Mouse (Mus musculus) activated CD4-positive, CD25-positive, alpha-beta regulatory T cell (primary cell): ENCODE results near the gene Smco1. TPM values are rescaled to one million over a fixed set of nuclear protein-coding genes. Genes with fewer than 3 reads are reported as not detected.

Experiments
- polyA plus RNA-seq, 2 experiments: library from polyadenylated mRNA; unstranded; fragments of 100-300 nt; shearing (Covaris generic); gene quantifications; one replicate each; pipeline ENCODE4 v1.2.1; 2017

The Smco1 gene
- under 1 TPM in 1 of 2 experiments, not detected in 1; 0.44 TPM for polyA plus RNA-seq

DNA sequence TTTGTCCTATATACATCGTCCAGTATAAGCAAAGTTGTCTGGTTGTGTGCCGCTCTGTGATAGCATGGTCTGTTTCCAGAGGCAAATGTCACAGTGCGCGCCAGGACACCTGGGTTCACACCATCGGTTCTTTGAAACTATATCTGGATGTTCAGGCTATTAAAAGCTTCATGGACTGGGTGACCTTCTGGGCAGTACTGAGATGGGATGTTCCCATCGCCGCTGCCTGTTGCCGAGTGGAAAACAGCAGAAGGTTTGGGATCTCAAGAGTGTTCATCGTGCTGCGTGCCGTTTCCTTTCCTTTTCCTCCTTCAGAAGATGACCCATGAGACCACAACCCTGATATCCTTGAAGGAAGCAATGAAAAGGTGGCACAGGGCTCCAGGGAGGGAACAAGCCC is at the start of gene Smco1:
Gene Smco1 (plus strand): TSS at position 178 of the 400 bp plus-strand sequence.

DNA sequence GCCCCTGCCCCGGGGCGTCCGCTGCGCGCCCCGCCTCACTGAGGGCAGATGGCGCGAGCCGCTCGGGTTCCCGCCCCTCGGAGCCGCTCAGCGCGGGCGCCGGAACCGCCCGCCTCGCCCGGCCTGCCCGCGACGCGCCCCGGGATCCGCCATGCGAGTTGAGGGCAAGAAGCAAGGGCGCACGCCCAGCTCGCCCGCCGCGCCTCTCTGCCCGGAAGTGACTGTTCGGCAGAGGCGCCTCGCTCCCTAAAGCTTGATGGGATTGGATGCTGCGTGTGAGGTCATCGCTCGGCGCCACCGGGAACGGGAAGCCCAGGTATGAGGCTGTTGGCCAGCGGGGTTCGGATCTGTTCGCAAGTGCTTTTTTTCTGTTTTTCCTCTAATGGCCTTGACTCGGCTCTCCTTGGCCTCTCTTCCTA is 24.3 kb upstream of the Smco1 start, which contains the start of the genes Fbxo45 and Wdr53:
Gene Fbxo45 (minus strand): TSS at position 207 of the 419 bp plus-strand sequence.
Gene Wdr53 (plus strand): TSS at position 276 of the 419 bp plus-strand sequence.

DNA sequence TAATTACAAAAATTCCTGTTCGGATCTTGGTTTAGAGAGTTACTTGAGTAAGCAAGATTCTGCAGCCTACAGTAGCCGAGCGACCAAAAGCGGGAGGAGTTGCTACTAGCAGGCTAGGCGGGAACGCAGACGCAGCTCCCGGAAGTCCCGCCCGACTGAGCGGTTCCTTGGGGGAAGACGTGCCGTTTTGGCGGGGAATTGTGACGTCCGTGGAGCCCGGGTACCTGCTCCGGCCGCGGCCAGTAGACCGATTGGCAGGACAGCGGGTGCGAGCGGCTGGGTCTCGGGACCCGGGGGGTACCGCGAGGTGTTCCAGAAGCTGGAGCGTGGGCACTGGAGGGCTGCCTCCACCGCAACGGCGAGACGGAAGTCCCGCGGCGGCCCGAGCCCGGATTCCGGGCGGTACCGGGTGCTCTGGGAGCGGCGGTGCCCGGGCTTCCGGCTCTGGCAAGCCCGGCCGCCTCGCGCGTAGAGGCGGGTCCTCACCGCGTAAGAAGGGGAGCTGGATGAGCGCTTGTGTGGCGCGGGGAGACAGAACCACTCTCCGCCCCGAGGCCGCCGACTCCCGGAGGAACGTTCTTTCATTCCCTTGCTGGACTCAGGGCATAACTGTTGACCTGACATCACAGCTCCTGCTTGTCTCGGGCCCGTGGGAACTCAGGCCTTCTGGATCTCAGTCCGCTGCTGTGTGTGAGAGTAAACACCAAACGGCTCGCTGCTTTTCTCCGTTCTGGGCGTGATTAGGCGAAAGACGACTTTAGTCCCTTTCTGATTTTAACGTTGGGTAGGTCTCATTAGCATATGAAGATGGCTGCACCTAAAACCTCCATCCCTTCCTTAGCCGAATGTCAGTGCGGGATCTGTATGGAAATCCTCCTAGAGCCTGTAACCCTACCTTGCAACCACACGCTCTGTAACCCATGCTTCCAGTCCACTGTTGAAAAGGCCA is 6.3 kb downstream of the Smco1 start, which contains the start of gene Rnf168:
Gene Rnf168 (plus strand): TSS at position 152 of the 949 bp plus-strand sequence.

Other genes starting within 250 kb of the Smco1 start
- gene Pak2, start 192.1 kb upstream of the Smco1 start, polyA plus RNA-seq: 100 to 1,000 TPM; 112 to 151 TPM
- 100 to 1,000 TPM; 182 to 209 TPM for gene Pigx, start 171.7 kb upstream of the Smco1 start, polyA plus RNA-seq
- gene Cep19, start 171.7 kb upstream of the Smco1 start, polyA plus RNA-seq: 10 to 100 TPM; 35.7 to 42.3 TPM
- 10 to 100 TPM; 86.5 to 91.7 TPM for gene Nrros, start 105.9 kb upstream of the Smco1 start, polyA plus RNA-seq
- under 1 TPM in 1 of 2 experiments, not detected in 1; 0.38 TPM for gene Bex6, start 91.6 kb upstream of the Smco1 start, polyA plus RNA-seq
- 10 to 100 TPM; 16.9 to 17.0 TPM for gene Fbxo45, start 24.3 kb upstream of the Smco1 start, polyA plus RNA-seq
- gene Wdr53, start 24.2 kb upstream of the Smco1 start, polyA plus RNA-seq: 10 to 100 TPM; 21.2 to 22.8 TPM
- 10 to 100 TPM; 23.1 to 25.1 TPM for gene Rnf168, start 6.0 kb downstream of the Smco1 start, polyA plus RNA-seq
- 10 to 100 TPM; 17.8 to 21.4 TPM for gene Ubxn7, start 60.8 kb downstream of the Smco1 start, polyA plus RNA-seq
- gene Tm4sf19, start 129.0 kb downstream of the Smco1 start, polyA plus RNA-seq: not detected
- gene Tctex1d2, start 148.2 kb downstream of the Smco1 start, polyA plus RNA-seq: 1 to 10 TPM; 1.3 to 1.8 TPM
- gene Pcyt1a, start 159.5 kb downstream of the Smco1 start, polyA plus RNA-seq: 1 to 10 TPM; 6.8 to 9.6 TPM
- not detected for gene Slc51a, start 216.4 kb downstream of the Smco1 start, polyA plus RNA-seq
- gene Zdhhc19, start 224.8 kb downstream of the Smco1 start, polyA plus RNA-seq: under 1 TPM in 1 of 2 experiments, not detected in 1; 0.16 TPM